Mouse (Mus musculus) gastrocnemius, postnatal 36 days (tissue): ENCODE measurements around the gene Helz. TPM values are rescaled to one million over a fixed set of nuclear protein-coding genes. Genes with fewer than 3 reads are reported as not detected.
"Not testable (repeated sequence)": the region's sequence is repeated elsewhere in the genome, so short reads cannot be mapped to it uniquely, and the experiment has no call there.

Experiments
- DNase-seq, 2 experiments: peaks; one replicate each; pipeline ENCODE4 v3.0.0; 2022
- intact Hi-C: fragments of 180-260 bp; cut with DNase I; formaldehyde crosslinking; loops from one replicate; pipeline ENCODE4 v1.15.1; 2025
- long read RNA-seq, 2 experiments: library from polyadenylated mRNA; stranded (forward); transcript quantifications; one replicate each; pipeline ENCODE4 v2.0.0; 2021
- total RNA-seq, 2 experiments: library from RNA; stranded (reverse); gene quantifications; 2 replicates each; pipeline ENCODE4 v1.2.3; 2021

Gene Helz
- total RNA-seq: 10 to 100 TPM; 13.9 to 14.2 TPM
- long read RNA-seq, experiment 1: 0 reads
- long read RNA-seq, experiment 2, partial matches to known transcripts: 0 of 3 reads
- long read RNA-seq, experiment 2, other reads (novel, unspliced or antisense): 3 of 3 reads

GRCm38 (mm10) chr11:107547351-107548203 lies at the start of gene Helz:
Gene Helz (plus strand): TSS chr11:107547930.
- intact Hi-C loops: loop anchor here (5.0 kb wide), 1 partner anchor 35 kb away; no protein-coding TSS in a partner anchor

DNA sequence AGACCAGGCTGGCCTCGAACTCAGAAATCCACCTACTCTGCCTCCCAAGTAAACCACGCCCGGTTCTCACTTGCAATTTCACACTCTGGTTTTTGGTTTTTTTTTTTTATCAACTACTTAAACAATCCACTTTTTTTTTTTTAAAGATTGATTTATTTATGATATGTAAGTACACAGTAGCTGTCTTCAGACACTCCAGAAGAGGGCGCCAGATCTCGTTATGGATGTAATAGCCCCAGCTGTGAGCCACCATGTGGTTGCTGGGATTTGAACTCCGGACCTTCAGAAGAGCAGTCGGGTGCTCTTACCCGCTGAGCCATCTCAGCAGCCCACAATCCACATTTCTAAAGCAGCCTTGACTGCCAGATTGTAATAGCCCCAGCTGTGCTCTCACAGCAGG lies 44.9 kb upstream of the Helz start:
- DNase-seq: no peak
- intact Hi-C loops: no loop called here

More at GRCm38 (mm10) chr11:107547351-107548203, at the start of gene Helz:
- peak; percentile 43 to 59 for DNase-seq

DNA sequence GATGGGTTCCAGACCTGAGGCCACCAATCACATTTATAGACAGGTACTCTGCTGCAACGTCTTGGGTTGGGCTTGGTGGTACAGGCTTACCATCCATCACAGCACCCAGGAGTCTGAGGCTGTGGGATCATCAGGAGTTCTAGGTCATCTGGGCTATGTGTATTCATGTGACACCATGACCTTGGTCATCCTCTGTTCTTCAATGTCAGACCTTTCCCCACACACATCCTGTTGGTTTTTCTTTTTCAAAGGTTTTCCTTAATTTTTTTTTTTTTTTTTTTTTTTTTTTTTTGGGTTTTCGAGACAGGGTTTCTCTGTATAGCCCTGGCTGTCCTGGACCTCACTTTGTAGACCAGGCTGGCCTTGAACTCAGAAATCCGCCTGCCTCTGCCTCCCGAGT lies 43.4 kb upstream of the Helz start:
- DNase-seq, intact Hi-C loops: not testable (repeated sequence)

DNA sequence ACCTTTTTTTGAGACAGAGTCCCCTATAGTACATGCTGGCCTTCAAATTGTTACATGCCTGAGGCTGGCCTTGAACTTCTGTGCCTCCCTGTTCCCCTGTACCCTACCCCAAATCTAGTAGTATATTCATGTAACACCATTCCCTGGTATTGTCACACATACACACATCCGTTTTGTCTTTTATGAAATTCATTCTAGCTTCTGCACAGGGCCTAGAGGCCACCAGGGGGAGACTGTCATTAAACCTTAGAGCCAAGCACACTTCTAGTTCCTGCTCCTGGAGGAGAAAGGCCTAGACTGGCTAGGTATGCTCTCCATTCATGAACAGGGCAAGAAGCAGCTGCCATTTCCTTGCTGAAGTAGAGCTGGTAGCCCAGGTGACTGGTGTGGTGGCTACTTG lies 41.5 kb upstream of the Helz start:
- intact Hi-C loops: no loop called here

GRCm38 (mm10) chr11:107509631-107510338 lies 37.9 kb upstream of the Helz start:
- no peak for DNase-seq
- intact Hi-C loops: loop anchor here (5.0 kb wide), 2 partner anchors 38 to 348 kb away; partner anchors contain the start of gene Helz

More for the DNA sequence above, 41.5 kb upstream of the Helz start:
- no peak for DNase-seq

DNA sequence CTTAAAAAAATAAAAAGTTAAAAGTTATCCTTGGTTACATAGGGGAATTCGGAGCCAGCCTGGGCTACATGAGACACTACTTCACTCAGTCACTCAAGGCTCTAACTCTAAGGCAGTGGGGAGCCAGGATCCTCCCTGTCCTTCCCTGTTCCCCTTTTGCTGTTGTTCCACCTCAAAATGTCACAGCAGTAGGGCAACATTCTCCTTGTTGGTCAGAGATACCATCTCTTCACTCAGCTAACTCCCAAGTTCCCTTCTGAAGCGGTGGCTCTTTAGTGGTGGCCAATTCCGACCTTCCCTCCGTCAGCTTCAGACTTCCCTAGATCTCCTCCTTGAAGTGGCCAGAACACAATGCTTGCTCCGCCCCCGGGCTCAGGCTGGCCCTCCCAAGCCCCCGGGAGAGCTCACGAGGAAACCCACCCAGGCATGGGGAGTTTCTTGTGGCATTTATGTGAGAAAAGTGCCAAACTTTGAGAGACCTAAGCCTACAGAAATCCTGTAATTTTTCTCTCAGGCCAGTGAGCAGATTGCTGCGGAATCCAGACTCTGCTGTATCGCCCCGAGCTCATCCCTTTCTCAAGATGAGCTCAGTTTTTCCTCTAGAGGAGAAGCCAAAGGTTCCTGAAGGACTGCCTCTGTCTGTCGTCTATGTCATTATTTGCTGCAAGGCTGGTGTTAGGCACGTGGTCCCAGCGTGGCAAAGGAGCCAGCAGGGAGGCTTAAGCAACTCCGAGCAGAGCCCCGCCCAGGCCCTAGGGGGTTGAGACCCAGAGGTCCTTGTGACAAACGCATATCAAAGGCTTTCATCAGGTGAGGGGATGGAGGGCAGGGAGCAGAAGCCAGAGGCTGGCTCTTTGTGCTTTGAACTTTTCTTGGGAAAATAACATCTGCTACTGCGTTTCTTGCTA lies 37.1 kb upstream of the Helz start:
- intact Hi-C loops: loop anchor here (5.0 kb wide), 2 partner anchors 37 to 347 kb away; partner anchors contain the start of gene Helz
- DNase-seq: peak; percentile 19 to 21

- intact Hi-C loops: loop anchor here (5.0 kb wide), 2 partner anchors 35 to 345 kb away; partner anchors contain the start of gene Helz
- DNase-seq: peak; percentile 22 to 26
Observed at GRCm38 (mm10) chr11:107511954-107512353, 35.8 kb upstream of the Helz start.

DNA sequence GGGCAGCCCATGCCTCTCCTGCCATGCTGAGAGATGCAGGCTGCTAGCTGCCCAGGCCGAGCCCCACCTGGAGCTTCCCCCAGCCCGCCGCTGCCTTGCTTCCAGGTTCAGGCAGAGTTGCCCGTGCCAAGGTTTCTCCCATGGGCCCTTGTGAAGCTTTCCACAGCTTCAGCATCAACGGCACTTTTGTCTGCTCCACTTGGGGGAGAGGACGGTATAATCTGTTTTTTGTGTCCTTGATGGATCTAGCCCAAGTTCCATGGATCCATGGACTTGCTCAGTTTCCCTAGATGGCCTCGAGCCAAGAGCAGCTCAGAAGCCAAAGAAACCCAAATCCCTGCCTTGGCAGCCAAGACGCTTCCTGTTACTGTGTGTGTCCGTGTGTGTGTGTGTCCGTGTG lies 34.7 kb upstream of the Helz start:
- intact Hi-C loops: loop anchor here (5.0 kb wide), 2 partner anchors 34 to 344 kb away; partner anchors contain the start of gene Helz

DNA sequence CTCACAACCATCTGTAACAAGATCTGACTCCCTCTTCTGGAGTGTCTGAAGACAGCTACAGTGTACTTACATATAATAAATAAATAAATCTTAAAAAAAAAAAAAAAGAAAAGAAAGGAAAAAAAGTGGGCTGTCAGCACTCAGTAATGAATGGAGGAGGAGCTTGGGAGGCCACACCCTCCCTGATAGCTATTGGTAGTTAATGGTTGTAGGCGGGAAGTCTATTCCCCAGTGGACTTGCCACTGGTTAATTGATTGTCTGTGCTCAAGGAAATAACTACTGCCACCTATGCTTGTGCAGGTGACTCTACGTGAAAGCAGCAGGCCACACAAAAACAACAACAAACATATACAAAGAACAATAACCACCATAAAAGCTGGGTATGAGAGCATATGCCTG lies 31.3 kb upstream of the Helz start:
- intact Hi-C loops: no loop called here
- no peak for DNase-seq

More for the DNA sequence above, 34.7 kb upstream of the Helz start:
- DNase-seq: no peak

DNA sequence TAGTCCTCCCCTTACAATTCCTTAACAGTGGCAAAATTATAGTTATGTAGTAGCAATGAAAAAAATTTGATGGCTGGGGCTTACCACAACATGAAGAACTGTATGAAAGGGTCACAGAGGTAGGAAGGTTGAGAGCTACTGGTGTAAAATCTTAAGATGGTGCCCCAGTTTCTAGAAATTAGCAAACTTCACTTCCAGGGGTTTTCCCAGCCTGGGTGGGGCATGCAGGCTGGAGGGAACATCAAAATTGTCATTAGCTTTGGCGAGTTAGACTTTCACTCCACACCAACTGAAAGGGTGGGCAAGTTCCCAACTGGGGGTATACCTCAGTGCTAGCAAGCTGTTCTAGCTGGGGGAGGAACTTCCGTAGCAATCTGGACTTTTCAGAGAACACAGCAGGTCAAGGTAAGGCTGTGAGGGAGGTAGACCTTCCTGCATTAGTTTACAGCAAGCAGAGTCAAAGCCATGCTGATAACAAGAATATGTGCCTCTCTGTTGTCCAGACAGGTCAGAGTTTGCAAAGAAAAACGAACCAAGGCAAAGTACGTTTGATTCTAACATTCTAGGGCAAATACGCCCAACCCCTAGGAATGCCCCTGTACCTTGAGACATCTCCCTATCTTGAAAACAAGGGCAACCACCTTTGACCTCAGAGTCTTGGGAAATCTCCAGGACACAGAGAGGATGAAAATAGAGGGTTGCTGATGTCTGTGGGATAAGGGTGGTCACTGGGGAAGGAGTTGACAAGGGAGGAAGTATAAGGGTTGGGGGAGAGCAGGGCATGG lies 28.9 kb upstream of the Helz start:
- intact Hi-C loops: no loop called here
- DNase-seq: no peak

- intact Hi-C loops: no loop called here
- DNase-seq: no peak
Observed at GRCm38 (mm10) chr11:107521153-107521552, 26.6 kb upstream of the Helz start.

- no peak for DNase-seq
- intact Hi-C loops: no loop called here
Observed at GRCm38 (mm10) chr11:107524966-107525365, 22.8 kb upstream of the Helz start.

GRCm38 (mm10) chr11:107527632-107528031 lies 20.1 kb upstream of the Helz start:
- intact Hi-C loops: no loop called here
- no peak for DNase-seq

DNA sequence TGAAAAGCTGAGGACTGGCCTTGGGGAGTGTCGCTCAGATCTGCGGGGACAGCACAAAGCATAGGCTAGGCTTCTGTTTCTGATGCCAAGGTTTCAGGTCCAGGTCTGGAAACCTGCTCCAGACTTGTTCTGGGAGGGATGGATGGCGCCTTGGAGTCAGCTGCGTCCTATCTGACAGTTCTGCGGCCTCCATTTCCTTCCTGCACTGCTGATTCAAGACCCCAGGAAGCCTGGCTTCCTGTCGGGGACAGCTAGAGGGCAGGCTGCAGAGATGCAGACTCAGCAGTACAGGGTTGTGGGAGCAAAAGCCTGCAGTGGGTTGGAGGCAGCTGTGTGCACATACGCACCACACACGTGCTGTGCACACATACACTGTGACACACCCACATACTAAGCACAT lies 18.4 kb upstream of the Helz start:
- DNase-seq: no peak
- intact Hi-C loops: no loop called here

GRCm38 (mm10) chr11:107531445-107531844 lies 16.3 kb upstream of the Helz start:
- no peak for DNase-seq
- intact Hi-C loops: no loop called here

GRCm38 (mm10) chr11:107532271-107532670 lies 15.5 kb upstream of the Helz start:
- intact Hi-C loops: no loop called here
- no peak for DNase-seq

- intact Hi-C loops: no loop called here
- DNase-seq: no peak
Observed at GRCm38 (mm10) chr11:107538994-107539393, 8.7 kb upstream of the Helz start.

- no peak for DNase-seq
- intact Hi-C loops: no loop called here
Observed at GRCm38 (mm10) chr11:107540339-107540738, 7.4 kb upstream of the Helz start.
